Mouse (Mus musculus): ENCODE measurements around the gene Cox4i2. TPM values are rescaled to one million over a fixed set of nuclear protein-coding genes. Genes with fewer than 3 reads are reported as not detected.

The Cox4i2 gene
- total RNA-seq, 1 experiment from 2014 or later = not detected

- no peak for ATAC-seq (replicated peaks in 1 of 2; ENCODE audit: insufficient read depth in 1 of 2, low FRiP score in 2 of 2, low TSS enrichment in 1 of 2, low read depth in 1 of 2, poor library complexity in 2 of 2, severe bottlenecking in 2 of 2)
Measured at GRCm38 (mm10) chr2:152784640-152785039, 30.7 kb downstream of the Cox4i2 start.

DNA sequence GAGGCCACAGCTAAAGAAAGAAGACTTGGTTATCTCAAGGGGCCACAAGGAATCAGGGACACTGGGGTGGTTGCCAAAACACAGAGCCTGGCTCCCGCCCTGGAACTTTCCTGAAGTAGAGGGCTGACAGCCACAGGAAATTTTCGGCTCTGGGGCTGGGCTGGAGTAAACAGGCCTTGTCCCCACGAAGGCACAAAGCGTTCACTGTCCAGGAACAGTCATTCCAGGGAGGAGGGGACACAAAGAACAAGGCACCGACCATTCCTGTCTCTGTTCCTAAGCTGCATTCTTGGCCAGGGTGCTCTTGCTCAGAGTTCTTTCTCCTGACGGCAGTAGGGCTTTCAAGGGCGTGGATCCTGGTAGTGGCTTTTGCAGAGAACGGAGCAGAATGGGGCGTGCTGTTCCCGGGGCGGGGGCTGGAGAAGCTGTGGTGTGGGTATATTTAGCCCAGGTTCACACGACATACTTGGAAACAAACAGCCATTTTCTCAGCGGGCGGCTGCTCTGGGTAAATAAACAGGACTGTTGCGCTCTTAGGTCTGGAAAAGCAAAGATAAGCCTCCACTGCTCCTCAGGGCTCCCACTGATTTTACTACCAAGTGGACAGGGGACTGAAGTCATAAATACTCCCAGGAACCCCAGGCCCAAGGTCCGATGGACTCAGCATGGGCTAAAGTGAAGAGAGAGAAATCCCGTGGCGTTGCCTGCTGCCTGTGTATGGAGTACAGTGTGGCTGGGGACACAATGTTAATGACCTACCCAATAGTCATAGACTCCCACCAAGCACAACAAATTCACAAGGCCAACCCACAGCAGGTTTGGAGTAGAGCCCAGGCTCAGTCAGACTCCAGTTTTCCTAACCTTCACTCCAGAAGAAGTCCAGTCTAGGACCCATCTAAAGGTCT lies 31.7 kb downstream of the Cox4i2 start:
- no peak for ATAC-seq (replicated peaks in 1 of 2; ENCODE audit: insufficient read depth in 1 of 2, low FRiP score in 2 of 2, low TSS enrichment in 1 of 2, low read depth in 1 of 2, poor library complexity in 2 of 2, severe bottlenecking in 2 of 2)

GRCm38 (mm10) chr2:152787136-152787535 lies 33.2 kb downstream of the Cox4i2 start:
- ATAC-seq (replicated peaks in 1 of 2; ENCODE audit: insufficient read depth in 1 of 2, low FRiP score in 2 of 2, low TSS enrichment in 1 of 2, low read depth in 1 of 2, poor library complexity in 2 of 2, severe bottlenecking in 2 of 2) = no peak

DNA sequence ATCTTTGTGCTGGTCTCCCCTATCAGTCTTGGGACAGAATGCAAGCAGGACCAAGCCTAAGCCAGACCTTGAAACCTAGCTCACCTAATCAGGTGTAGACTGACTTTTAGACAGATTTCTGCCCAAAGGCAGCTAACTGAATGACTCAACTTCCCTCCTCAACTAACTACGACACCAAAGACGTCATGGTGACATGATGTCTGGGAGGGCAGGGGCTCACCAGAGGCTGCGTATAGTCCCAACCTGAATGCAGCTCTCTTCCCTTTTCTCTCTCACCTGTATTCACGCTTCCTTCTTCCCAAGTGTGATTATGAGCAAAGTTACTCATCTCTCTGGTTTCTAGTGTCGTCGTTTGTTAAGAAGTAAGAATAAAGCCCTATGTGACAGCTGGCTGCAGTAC lies 33.6 kb downstream of the Cox4i2 start:
- ATAC-seq (replicated peaks in 1 of 2; ENCODE audit: insufficient read depth in 1 of 2, low FRiP score in 2 of 2, low TSS enrichment in 1 of 2, low read depth in 1 of 2, poor library complexity in 2 of 2, severe bottlenecking in 2 of 2) = no peak

- peak; percentile 72 to 84 for ATAC-seq (replicated peaks in 1 of 2; ENCODE audit: insufficient read depth in 1 of 2, low FRiP score in 2 of 2, low TSS enrichment in 1 of 2, low read depth in 1 of 2, poor library complexity in 2 of 2, severe bottlenecking in 2 of 2)
Measured at GRCm38 (mm10) chr2:152788892-152789421, 35.0 kb downstream of the Cox4i2 start.

GRCm38 (mm10) chr2:152789591-152789999 lies 35.6 kb downstream of the Cox4i2 start:
- ATAC-seq (replicated peaks in 1 of 2; ENCODE audit: insufficient read depth in 1 of 2, low FRiP score in 2 of 2, low TSS enrichment in 1 of 2, low read depth in 1 of 2, poor library complexity in 2 of 2, severe bottlenecking in 2 of 2) = peak; percentile 37 to 41

GRCm38 (mm10) chr2:152792461-152792860 lies 38.5 kb downstream of the Cox4i2 start:
- no peak for ATAC-seq (replicated peaks in 1 of 2; ENCODE audit: insufficient read depth in 1 of 2, low FRiP score in 2 of 2, low TSS enrichment in 1 of 2, low read depth in 1 of 2, poor library complexity in 2 of 2, severe bottlenecking in 2 of 2)

DNA sequence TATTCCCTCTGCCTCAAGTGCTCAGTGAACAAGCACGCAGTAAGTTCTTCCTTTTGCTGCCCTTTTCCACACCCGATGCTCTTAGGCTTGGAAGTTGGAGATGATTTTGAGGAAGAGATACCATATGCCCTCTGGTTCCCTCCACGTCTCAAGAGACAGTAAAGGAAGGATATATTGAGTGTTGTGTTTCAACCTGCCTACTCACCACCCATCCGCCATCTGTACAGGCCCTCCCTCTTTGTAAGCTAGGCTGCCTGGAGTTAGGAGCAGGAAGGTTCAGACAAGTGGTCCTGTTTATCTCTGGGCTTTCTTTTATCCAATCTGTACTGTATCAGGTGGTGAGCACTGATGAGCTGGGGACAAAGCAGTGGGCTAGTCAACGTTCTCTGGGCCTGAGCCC lies 39.4 kb downstream of the Cox4i2 start:
- no peak for ATAC-seq (replicated peaks in 1 of 2; ENCODE audit: insufficient read depth in 1 of 2, low FRiP score in 2 of 2, low TSS enrichment in 1 of 2, low read depth in 1 of 2, poor library complexity in 2 of 2, severe bottlenecking in 2 of 2)

DNA sequence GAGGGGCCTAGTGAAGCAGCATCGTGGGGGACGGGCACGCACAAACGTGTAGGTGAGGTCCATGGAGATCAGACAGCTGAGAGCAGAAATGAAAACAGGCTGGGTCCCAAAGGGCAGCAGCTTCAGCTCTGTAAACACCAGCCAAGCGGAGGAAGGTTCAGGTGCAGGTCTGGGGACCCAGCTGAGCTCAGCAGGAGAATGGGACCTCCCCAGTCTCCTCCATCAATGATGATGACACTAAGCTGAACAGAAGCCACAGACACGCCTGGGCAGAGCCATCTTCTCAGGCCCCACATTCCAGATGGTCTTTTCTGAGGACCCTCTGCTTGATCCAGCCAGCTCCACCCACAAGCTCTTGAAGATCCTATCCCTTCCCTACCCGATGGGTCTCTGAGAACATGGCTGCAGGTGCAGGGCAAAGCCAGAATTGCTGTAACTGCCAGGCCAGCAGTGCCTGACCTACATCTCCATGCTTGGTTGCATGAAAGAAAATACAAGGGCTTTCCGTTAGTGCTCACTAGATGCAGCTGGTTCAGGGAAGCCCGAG lies 40.4 kb downstream of the Cox4i2 start:
- ATAC-seq (replicated peaks in 1 of 2; ENCODE audit: insufficient read depth in 1 of 2, low FRiP score in 2 of 2, low TSS enrichment in 1 of 2, low read depth in 1 of 2, poor library complexity in 2 of 2, severe bottlenecking in 2 of 2) = no peak

- ATAC-seq (replicated peaks in 1 of 2; ENCODE audit: insufficient read depth in 1 of 2, low FRiP score in 2 of 2, low TSS enrichment in 1 of 2, low read depth in 1 of 2, poor library complexity in 2 of 2, severe bottlenecking in 2 of 2) = no peak
Measured at GRCm38 (mm10) chr2:152797589-152797988, 43.6 kb downstream of the Cox4i2 start.

GRCm38 (mm10) chr2:152799954-152800761 lies 46.2 kb downstream of the Cox4i2 start:
- ATAC-seq (replicated peaks in 1 of 2; ENCODE audit: insufficient read depth in 1 of 2, low FRiP score in 2 of 2, low TSS enrichment in 1 of 2, low read depth in 1 of 2, poor library complexity in 2 of 2, severe bottlenecking in 2 of 2) = no peak

- no peak for ATAC-seq (replicated peaks in 1 of 2; ENCODE audit: insufficient read depth in 1 of 2, low FRiP score in 2 of 2, low TSS enrichment in 1 of 2, low read depth in 1 of 2, poor library complexity in 2 of 2, severe bottlenecking in 2 of 2)
Measured at GRCm38 (mm10) chr2:152800762-152801113, 46.8 kb downstream of the Cox4i2 start.

GRCm38 (mm10) chr2:152802303-152802702 lies 48.3 kb downstream of the Cox4i2 start:
- ATAC-seq (replicated peaks in 1 of 2; ENCODE audit: insufficient read depth in 1 of 2, low FRiP score in 2 of 2, low TSS enrichment in 1 of 2, low read depth in 1 of 2, poor library complexity in 2 of 2, severe bottlenecking in 2 of 2) = no peak

GRCm38 (mm10) chr2:152803081-152803480 lies 49.1 kb downstream of the Cox4i2 start:
- ATAC-seq (replicated peaks in 1 of 2; ENCODE audit: insufficient read depth in 1 of 2, low FRiP score in 2 of 2, low TSS enrichment in 1 of 2, low read depth in 1 of 2, poor library complexity in 2 of 2, severe bottlenecking in 2 of 2) = no peak

GRCm38 (mm10) chr2:152804408-152805110 lies 50.6 kb downstream of the Cox4i2 start:
- no peak for ATAC-seq (replicated peaks in 1 of 2; ENCODE audit: insufficient read depth in 1 of 2, low FRiP score in 2 of 2, low TSS enrichment in 1 of 2, low read depth in 1 of 2, poor library complexity in 2 of 2, severe bottlenecking in 2 of 2)

GRCm38 (mm10) chr2:152805111-152805490 lies 51.1 kb downstream of the Cox4i2 start:
- ATAC-seq (replicated peaks in 1 of 2; ENCODE audit: insufficient read depth in 1 of 2, low FRiP score in 2 of 2, low TSS enrichment in 1 of 2, low read depth in 1 of 2, poor library complexity in 2 of 2, severe bottlenecking in 2 of 2) = no peak

DNA sequence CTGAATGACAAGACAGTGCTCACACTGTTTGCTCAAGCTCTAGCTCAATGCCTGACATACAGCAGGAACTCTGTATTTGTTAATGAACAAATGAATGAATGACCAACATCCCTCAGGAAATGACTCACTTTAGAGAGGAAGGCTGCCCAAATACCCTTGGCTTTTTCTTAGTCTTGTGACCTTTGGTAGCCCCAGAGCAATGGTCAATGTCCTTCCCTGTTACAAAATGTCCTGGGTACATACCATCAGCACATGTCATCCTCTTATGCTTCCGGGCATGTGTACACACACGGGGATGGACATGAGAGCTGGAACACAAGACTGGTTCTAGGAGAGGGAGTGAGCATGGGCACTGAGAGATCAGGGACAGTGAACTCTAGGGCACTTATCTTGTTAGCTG lies 52.1 kb downstream of the Cox4i2 start:
- ATAC-seq (replicated peaks in 1 of 2; ENCODE audit: insufficient read depth in 1 of 2, low FRiP score in 2 of 2, low TSS enrichment in 1 of 2, low read depth in 1 of 2, poor library complexity in 2 of 2, severe bottlenecking in 2 of 2) = no peak

All from hematopoietic stem cell, adult 5-6 weeks (primary cell).